Mouse (Mus musculus): ENCODE measurements around the gene Slc6a6.

GRCm38 (mm10) chr6:91745947-91746582 lies 62.2 kb downstream of the Slc6a6 start:
- TF ChIP-seq TCF3 (IDR thresholded peaks at IDR 0.05; ENCODE audit: insufficient read length, low read depth) (no peak), POLR2A (IDR thresholded peaks at IDR 0.05; ENCODE audit: insufficient read length, low read depth) (no peak), TCF12 (IDR thresholded peaks at IDR 0.05; ENCODE audit: insufficient read depth, poor library complexity, severe bottlenecking) (no peak), E2F4 (IDR thresholded peaks at IDR 0.05; ENCODE audit: insufficient read depth) (no peak), MAX (IDR thresholded peaks at IDR 0.05; ENCODE audit: low read depth) (no peak), SRF (IDR thresholded peaks at IDR 0.05; ENCODE audit: control insufficient read depth, insufficient read length, low read depth) (no peak), USF1 (IDR thresholded peaks at IDR 0.05; ENCODE audit: low read depth) (no peak), CEBPB (IDR thresholded peaks at IDR 0.05; ENCODE audit: insufficient read depth, poor library complexity, severe bottlenecking) (no peak), REST (IDR thresholded peaks at IDR 0.05; ENCODE audit: insufficient read depth, insufficient read length) (no peak), POLR2AphosphoS2 (IDR thresholded peaks at IDR 0.05; ENCODE audit: insufficient read length, low read depth) (no peak), MYOG (IDR thresholded peaks at IDR 0.05; ENCODE audit: control insufficient read depth in 1 of 3, insufficient read depth in 1 of 3, insufficient read length in 2 of 3, low read depth in 2 of 3) (no peak)

Measured in myocyte (in vitro differentiated cells).